Mouse (Mus musculus): ENCODE data around the gene Gm16442.
"Not testable (repeated sequence)": the region's sequence is repeated elsewhere in the genome, so short reads cannot be mapped to it uniquely, and the experiment has no call there.

Gene Gm16442

GRCm38 (mm10) chr7:20122479-20122878, at the start of gene Gm16442:
TSS of gene Gm16442 (minus strand) at chr7:20122579.
- DNase-seq (ENCODE audit: low spot score): not testable (repeated sequence)

GRCm38 (mm10) chr7:20168277-20168676, 45.9 kb upstream of the Gm16442 start, which contains the start of gene Vmn1r94:
TSS of gene Vmn1r94 (minus strand) at chr7:20168377.
- DNase-seq (ENCODE audit: low spot score): not testable (repeated sequence)

DNA sequence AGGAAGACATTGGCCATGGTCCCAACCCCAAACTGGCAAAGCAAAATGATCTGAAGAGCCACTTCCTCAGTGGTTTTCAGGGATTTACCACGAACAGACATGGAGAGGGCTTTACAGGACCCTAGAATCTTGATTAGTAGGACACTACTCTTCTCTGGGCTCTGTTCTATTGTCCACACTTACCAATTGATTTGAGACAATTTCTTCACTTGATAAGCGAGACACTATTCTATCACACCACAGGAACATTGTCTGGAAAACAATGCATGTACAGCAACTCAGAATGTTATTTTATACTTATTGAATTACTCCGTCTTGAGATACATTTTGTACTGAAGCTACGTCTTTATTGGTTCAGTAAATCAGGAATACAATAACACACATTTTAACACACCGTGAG, 16.6 kb upstream of the Gm16442 start, which contains the start of gene Vmn1r93:
Gene Vmn1r93 (minus strand): TSS at position 101 of the 400 bp plus-strand sequence.
- not testable (repeated sequence) for DNase-seq (ENCODE audit: low spot score)

- DNase-seq (ENCODE audit: low spot score): not testable (repeated sequence)
Measured at GRCm38 (mm10) chr7:20099380-20099779, 23.0 kb downstream of the Gm16442 start, which contains the start of gene Vmn1r91. TSS of gene Vmn1r91 (plus strand) at chr7:20099680.

GRCm38 (mm10) chr7:20078118-20078517, 44.3 kb downstream of the Gm16442 start:
- not testable (repeated sequence) for DNase-seq (ENCODE audit: low spot score)
